Mouse (Mus musculus) heart, postnatal 0 days (tissue): ENCODE measurements around the gene Olfr49.

Experiments
- CTCF ChIP-seq: IDR thresholded peaks from 2 replicates; pipeline ENCODE4 v1.5.1; 2016; ENCODE audit warnings: antibody characterized with exemption, control low read depth, low read depth
- EP300 ChIP-seq: IDR thresholded peaks from 2 replicates; pipeline ENCODE4 v1.6.1; 2016; ENCODE audit warnings: antibody characterized with exemption, low read depth

DNA sequence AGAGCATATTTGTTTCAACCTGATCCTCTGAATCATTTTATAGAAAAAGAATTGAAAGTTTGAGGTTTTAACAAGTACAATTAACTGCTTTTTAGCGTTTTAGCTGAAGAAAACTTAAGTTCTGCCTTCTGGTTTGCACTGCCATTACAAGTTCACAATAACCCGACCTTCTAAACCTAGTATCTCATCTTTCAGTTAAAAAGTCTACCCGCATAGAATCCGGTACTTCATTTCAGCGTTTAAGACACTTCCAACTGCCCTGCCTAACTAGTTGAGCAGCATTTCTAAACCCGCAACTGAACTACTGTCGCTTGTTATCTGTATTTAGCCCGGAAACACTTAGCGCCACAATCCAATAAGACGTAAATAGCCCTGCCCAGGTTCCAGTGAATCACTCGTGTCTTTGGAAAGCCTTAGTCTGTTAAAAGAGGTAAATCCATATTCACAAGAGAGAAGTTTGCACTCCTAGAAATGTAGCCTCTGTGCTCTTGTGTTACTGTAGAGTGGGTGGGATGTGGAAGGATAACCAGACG is 30.0 kb downstream of the Olfr49 start:
- TF ChIP-seq CTCF (no peak), EP300 (no peak)
